Mouse (Mus musculus) bone marrow macrophage, adult 2 months (primary cell): ENCODE data around the gene Neu3.

Experiments used
- CTCF ChIP-seq: IDR thresholded peaks from 2 replicates; pipeline ENCODE4 v1.5.1; 2012; ENCODE audit warnings: low read depth, mild to moderate bottlenecking, low read length, moderate library complexity
- POLR2A ChIP-seq: IDR thresholded peaks from 2 replicates; pipeline ENCODE4 v1.6.1; 2012; ENCODE audit warnings: mild to moderate bottlenecking, low read depth, low read length, borderline replicate concordance

GRCm38 (mm10) chr7:99875891-99876290 lies 47.7 kb upstream of the Neu3 start:
- TF ChIP-seq POLR2A = no peak
- no peak for TF ChIP-seq CTCF
